Mouse (Mus musculus) lung, adult 2 months (tissue): ENCODE results near the gene 1700028J19Rik.
"Not testable (repeated sequence)": the region's sequence is repeated elsewhere in the genome, so short reads cannot be mapped to it uniquely, and the experiment has no call there.

ENCODE experiments used
- CTCF ChIP-seq: fragments of 200-500 bp; IDR thresholded peaks from 2 replicates; pipeline ENCODE4 v1.5.1; 2011; ENCODE audit warnings: mild to moderate bottlenecking, low read length, control low read depth; ENCODE audit not compliant: insufficient read depth
- POLR2A ChIP-seq: fragments of 200-500 bp; IDR thresholded peaks from 2 replicates; pipeline ENCODE4 v1.6.1; 2011; ENCODE audit warnings: low read depth, mild to moderate bottlenecking, control low read depth, low read length, borderline replicate concordance; ENCODE audit errors: extremely low read depth

- not testable (repeated sequence) for TF ChIP-seq CTCF, POLR2A
These were observed 53.0 kb downstream of the 1700028J19Rik start for GRCm38 (mm10) chr7:44193466-44193865.
